Mouse (Mus musculus) C2C12 (cell line): ENCODE measurements around the gene Gdpd4.

Experiments used
- CTCF ChIP-seq: IDR thresholded peaks from one replicate; pipeline ENCODE4 v1.5.1; 2011; ENCODE audit not compliant: control insufficient read depth, insufficient read depth, insufficient read length
- MAX ChIP-seq: IDR thresholded peaks from one replicate; pipeline ENCODE4 v1.6.1; 2011; ENCODE audit warnings: mild to moderate bottlenecking, control low read depth
- MYOD1 ChIP-seq: IDR thresholded peaks from one replicate; pipeline ENCODE4 v1.6.1; 2011; ENCODE audit warnings: low read depth; ENCODE audit not compliant: control insufficient read depth, insufficient read length

- TF ChIP-seq CTCF: no peak
- TF ChIP-seq MYOD1: no peak
- no peak for TF ChIP-seq MAX
Measured at GRCm38 (mm10) chr7:98086346-98086745, 166.6 kb downstream of the Gdpd4 start.
